Mouse (Mus musculus) adrenal gland, adult 18-20 months (tissue): ENCODE results near the gene Ube2u. TPM values are rescaled to one million over a fixed set of nuclear protein-coding genes. Genes with fewer than 3 reads are reported as not detected.
A peak's percentile ranks its signal among the peaks of the same experiment; 100 is the strongest.
"Not testable (repeated sequence)": the region's sequence is repeated elsewhere in the genome, so short reads cannot be mapped to it uniquely, and the experiment has no call there.

ENCODE experiments used
- DNase-seq, 2 experiments: peaks; one replicate each; pipeline ENCODE4 v3.0.0; 2021 to 2022; ENCODE audit warnings: low spot score in 2 of 2
- long read RNA-seq, 2 experiments: library from polyadenylated mRNA; stranded (forward); transcript quantifications; one replicate each; pipeline ENCODE4 v2.0.0; 2021
- total RNA-seq, 2 experiments: library from RNA; stranded (reverse); gene quantifications; 1 replicate in 1 of 2; 2 replicates in 1 of 2; pipeline ENCODE4 v1.2.3; 2021

Ube2u gene
- not detected for total RNA-seq
- long read RNA-seq, experiment 1: 0 reads
- long read RNA-seq, experiment 2: 0 reads

DNA sequence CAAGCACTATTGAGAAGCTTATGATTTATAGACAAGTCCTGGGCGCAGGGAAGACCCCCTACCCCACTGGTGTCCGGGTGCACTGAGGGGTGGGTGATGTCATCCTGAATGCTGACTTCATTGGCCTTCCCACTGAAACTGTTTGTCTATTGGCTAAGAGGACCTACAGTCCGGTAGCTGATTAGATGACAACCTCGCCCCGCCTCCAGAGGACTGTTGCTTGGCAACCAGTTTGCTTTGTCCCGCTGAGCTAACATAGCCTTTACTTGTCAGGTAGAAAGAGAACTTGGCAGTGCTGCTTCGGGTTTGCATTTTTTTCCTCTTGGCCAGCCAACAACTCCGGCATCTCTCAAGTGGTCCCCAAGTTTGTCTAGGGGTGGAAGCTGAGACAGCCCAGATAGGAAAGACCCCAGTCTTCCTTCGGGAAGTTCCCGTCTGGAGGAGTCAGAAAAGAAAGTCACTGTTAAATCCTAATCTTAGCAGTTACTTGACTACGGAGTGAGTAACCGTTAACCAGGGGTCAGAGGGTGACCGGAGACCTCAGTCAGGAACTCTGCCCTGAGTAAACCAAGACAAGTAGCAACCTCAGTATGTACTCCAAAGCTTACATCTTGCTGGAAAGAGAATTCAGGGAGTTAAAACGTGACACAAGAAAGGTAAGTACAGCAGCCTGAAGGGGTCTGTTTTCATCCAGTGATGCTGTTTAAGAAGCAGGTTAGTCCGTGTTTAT, at the start of gene Ube2u:
Gene Ube2u, plus strand, starts transcription at position 258 of the 730 bp plus-strand sequence.
- peak; percentile 23 to 27 for DNase-seq

DNA sequence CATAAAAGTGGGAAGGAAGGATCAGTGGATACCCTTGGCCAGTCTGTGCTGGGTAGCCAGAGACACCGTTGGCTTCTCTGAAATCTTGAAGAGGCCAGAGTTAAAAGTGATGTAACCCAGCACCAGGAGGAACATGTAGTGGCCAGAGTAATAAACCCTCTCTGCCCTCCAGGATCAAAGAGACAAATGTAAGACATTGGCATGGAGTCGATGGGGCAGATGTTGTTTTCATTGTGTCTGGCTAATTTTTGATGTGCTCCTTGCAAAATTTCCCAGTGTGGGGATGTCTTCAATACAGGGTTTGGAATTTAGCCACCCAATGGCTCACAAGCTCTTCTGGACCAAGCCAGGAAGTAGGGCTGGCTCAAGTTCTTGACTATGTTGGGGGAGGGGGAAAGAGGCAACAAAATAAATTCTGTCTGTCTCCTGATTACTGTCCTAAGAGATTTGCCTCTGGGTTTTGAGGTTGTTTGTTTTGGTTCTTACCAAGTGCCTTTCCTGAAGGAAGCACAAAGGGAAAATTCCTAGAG, 49.2 kb upstream of the Ube2u start:
- no peak for DNase-seq

DNA sequence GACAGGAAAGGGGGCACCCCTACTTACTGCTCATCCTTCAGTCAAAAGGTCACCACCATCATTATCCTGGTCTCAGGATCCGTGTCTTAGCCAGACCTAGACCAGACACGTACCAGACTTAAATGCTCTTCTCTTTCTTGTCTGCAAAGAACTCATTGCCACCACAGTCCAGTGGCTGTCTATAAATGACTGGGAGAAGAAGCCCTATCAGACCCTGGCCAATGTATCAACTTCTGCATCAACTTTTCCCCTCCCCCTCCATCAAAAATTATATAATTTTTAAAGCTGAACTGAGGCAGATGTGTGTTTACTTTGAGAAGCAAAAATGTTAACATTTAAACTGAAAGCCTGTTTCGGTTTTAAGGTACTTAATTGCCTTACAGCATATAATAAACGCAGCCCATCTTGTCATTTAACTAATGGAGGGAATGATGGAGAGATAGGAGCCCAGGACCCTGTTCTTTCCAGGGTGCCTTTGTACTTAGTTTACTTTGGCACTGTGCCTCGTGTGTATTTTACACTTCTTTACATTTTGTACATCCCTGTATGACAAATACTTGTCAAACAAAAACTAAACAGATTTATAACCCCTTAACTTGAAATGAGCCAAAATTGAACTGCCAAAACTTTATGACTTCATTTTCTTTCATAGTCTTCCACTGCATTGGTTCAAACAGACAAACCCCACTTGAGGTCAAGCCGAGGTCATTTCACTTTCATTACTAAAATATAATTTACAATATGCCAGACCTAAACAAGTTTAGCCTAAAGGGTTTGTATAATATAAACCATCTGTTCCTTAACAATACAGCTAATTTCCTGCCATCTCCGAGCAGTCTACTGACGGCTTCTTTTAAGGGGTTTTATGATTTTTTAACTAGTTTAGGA, 43.1 kb upstream of the Ube2u start:
- DNase-seq: no peak

DNA sequence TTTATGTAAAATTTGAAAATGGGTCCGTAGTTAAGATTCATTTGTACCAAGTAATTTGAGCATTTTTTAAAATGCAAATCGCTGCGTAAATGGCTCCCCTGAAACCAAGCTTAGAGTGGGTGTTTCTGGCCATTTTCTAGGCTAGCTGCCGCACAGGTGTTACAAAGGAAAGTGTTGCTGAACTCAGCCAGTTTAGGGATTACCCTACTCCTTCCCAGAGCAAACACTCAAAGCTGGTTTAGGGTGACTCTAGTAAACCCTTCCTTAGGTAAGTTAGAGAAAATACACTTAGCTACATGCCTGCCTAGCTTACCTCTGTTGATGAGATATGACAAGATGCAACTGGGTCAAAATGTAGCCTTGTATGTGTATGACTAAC, 42.5 kb upstream of the Ube2u start:
- DNase-seq: no peak

DNA sequence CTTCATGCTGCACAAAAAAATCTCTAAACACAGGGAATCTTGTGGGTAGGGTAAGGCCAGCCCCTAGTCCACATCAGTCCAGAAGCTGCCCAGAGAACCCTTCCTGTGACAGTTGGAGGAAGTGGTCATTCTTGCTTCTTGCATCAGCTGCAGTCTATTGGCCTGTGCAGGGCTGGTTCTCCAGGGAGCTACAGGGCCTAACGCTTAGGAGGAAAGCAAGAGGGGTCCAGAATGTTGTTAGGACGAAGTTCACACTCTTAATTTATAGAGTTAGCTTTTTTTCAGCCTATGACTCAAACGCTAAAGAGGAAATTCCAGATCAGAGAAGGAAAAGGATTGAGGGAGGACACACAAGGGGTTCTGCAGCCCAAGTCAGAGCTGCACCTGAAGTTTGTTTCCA, 31.8 kb upstream of the Ube2u start:
- no peak for DNase-seq

DNA sequence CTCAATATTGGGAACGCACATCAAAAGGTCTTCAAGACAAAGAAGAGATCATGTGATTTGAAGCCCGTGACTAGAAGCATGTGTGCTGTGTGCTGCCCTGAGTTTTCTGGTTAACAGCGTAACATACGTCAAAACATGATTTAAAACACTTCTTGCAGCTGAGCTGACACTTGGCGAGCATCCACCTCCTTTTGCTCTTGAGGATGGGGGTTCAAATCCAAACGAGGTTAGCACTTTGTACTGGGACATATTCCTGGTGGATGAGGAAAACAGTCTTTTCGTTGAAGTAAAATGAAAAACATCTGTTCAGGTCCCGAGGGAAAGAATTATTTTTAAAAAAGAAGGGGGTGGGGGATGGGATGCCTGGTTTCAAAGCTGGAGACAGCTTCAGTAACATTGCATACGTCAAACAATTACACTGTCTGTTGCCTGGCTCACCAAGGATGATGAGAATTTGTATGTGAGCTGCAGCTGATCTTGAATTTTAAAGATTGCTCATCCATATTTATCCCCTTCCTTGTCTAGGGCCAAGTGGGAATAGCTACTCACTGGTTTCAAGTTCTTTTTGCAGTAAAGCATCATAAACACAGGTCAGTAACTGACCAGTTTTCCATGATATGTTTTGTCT, 16.0 kb upstream of the Ube2u start:
- no peak for DNase-seq

DNA sequence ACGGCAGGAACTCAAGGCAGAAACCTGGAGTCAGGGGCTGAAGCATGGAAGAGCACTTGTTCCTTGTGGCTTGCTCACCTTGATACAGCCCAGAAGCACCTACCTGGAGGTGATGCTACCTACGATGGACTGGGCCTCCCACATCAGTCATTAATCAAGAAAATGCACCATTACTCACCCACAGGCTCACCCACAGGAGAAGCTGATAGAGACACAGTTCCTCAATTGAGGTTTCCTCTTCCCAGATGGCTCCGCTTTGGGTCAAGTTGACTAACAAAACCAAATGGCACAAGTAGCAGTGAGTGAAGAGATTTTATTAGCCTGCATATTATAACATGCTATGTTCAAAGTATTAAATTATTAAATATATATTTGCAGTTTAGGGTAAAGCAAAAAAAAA, 9.8 kb downstream of the Ube2u start:
- no peak for DNase-seq

DNA sequence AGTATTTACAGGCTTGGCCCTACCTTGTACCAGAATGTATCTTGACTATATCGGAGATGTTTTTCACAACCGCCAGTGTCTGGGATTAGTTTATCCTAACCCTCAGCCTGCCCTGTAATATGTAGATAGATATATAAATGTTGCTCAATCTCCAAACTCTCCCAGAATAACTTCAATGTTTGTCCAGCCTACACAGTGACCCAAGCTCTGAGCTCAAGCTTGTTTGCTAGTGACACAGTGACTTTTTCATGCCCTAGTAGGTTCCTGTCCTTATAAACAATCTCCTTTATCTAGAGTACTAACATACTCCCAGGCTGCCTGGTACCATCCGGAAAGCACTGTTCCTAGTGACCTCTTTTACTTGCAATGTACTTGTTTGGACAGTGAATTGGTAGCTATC, 16.5 kb downstream of the Ube2u start:
- no peak for DNase-seq

DNA sequence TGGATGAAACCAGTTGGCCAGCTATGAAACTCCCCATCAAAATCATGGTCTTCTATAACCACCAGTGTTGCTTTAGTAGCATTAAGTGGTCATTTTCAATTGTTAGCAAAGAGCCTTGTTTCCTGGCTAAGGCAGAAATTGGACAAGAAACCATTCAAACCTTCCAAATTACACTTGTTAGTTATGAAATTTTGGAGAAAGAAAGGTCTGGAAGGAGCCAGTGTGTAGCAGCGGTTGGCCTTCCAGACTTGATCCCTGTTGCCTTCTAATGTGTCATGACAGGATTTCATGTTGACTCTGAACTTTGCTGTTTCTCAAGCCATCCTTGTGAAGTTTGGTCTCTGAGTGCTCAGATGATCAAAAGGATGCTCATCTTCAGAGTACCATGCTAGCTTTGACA, 17.9 kb downstream of the Ube2u start:
- no peak for DNase-seq

DNA sequence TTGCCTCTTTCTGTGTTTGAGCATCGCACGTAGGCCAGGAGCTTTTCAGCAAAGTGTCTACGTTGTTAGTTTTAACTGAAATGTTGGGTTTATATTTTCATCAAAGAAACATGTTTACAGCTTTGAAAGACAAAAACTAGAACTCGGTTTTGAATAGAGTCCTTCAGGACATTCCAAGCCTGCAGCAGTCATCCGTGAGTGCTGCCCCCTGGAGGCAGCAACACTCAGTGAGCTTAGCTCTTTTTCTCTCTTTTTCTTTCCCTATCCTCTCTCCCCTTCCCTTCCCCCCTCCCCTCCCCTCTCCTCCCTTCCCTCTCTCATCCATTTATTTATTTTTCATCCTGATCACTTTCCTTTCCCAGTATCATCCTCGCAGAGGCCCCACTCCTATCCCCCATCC, 19.5 kb downstream of the Ube2u start:
- DNase-seq: peak; percentile 26 to 39

DNA sequence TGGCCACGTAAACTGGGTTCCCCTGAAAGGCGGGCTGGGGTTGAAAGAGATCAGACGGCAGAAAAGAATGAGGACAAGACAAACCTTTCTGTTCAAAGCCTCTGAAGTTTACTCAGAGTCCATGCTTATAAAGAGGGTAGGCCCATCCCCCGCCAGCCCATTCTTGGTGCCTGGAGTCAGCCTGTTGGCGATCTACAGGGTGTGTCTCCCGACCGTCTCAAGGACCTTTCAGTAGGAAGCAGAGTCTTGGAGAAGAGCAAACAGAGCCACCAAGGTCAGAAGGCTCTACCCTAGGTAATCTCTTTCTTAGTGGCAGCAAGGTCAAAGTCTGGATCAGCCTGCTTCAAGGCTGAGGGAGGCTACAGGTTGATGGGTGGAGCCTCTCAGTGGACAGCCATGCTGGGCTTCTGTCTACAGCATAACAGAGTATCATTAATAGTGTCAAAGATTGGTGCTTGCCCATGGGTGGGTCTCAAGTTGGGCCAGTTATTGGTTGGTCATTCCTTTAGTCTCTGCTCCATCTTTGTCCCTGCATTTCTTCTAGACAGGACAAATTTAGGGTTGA, 20.5 kb downstream of the Ube2u start:
- DNase-seq: not testable (repeated sequence)

DNA sequence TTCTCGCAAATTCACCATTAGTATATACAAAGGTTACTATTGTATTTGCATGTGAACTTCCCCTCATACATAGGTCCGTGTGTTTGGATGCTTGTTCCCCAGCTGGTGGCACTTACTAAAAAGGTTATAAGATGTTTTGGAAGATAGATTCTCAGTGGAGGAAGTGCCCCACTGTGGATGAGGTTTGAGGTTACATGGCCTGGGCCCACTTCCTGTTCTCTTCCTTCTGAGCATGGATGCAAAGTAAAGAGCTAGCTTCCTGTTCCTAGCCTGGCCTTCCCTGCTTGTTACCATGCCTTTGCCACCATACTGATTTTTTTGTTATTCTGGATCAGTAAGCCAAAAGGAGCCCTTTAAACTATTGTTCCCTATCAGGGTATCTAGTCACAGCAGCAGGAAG, 24.7 kb downstream of the Ube2u start:
- DNase-seq: no peak

DNA sequence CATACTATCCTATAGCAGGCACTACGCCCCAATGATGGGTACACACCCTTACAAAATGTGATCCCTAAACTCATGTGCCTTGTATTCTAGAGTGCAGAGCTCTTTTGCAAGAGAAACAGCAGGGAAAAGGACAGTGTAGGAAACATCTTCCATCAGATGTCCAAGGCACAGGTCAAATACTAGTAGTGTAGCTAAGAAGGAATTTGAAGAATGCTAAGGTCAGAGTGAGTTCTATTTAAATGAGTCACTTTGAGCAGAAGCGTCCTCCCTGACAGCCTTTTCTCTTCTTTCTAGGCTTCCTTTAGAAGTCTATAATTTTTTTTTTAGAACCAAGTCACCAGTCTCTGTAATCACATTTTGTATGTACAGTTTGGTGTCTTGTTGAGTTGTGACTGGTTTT, 39.0 kb downstream of the Ube2u start:
- no peak for DNase-seq

DNA sequence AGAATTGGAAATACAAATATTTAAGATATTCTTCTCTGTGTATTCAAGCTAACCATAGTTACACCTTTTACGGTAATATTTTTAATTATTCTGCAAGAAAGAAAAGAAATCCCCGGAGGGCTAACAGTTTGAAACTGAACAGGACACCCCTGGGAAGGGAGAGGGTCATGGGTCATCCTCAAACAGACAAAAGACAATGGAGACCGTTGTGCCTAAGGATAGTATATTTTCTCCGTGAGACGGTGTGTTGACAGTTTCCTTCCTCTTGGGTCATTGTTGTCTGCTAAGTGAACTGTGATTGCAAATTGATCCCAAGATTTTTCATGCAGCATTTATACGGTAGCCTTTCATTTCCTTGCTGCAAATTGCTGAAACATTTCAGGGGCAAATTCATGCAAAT, 43.9 kb downstream of the Ube2u start:
- no peak for DNase-seq

DNA sequence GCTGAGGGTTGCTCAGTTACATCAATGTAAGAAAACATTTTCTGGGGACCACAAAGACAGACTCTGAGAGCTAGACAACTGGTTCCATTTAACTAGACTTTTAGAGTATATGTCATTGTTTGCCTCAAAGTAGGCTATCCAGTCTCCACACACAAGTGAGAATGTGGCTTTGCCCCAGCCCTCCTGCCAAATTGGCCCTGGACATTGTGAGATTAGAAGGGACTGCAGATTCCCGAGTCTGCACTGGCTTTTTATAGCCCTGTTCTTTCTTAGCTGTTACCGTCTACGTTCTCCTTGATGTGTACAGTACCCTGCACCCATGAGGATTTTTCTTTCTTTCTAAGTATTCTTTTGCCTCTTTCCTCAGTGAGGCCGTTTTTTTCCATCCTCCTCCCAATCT, 46.1 kb downstream of the Ube2u start:
- DNase-seq: no peak

DNA sequence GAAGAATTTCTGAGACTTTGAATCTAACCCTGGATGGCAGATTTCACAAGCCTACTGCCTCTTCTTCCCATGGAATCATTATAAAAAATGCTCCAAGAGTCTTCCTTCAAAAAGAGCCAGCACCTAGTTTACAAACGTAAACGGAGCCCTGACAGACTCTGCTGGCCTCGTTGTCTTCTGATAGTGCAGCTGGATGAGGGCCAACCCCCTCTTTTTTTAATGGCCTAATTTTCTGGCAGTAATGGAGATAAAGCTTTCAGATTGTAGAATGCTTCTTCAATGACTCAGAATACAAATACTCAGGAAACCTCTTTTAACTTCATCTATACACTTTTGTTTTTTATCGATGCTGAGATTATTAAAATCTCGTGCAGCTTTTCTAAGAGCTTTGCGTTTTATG, 47.6 kb downstream of the Ube2u start:
- peak; percentile 31 to 41 for DNase-seq

DNA sequence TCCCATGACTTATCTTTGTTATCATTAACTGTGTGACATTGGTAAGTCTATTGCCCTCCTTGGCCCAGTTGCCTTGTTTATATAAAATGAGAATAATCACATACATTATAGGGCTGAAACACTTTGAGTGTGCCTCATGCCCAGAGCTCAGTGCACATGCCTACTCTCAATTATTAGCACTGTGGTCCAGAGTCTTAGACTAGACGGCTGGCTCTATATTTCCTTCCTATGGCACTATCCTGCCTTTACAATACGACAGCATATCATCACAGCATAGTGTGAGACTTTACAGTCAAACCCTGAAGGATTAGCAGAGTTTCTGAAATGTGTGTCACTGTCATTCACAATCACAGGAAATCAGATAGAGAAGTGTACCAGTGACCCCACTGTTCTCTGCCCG, 48.4 kb downstream of the Ube2u start:
- DNase-seq: no peak

DNA sequence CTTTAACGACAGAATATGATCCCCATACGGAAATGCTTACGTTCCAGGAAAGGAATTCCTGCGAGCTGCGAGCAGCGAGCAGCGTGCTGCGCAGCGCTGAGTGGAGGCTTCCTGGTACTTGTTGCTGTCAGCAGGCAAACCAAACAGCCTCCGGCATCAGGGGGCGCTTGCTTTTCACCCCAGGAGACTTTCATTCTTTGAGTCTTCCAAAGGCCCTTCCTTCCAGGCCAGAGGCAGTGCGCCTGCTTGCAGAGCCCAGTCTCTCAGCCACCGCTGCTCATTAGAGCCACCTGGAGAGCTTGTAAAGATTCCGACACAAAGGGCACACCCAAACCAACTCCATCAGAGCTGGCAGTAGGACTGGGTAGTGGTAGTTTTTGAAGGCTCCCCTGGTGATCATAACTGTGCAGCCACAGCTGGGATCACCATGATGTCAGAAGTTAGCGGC, 48.9 kb downstream of the Ube2u start:
- DNase-seq: no peak

DNA sequence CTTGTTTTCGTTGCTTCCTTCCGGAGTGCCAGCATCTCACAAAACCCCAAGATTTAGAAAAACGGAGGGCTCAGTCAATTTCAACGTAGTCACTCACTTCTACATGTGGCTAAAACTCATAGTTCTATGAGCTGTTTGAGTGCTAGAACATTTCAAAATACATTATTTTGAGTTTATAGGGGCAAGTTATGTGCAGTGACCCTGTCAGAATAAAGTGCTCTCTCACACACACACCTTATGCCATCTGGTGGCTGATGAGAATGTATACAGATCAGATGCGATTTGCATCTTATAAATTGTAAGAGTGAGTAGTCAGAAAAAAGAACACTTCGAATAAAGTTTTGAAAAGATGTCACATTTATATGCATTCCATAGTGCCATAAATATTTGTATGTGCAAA, 55.0 kb downstream of the Ube2u start:
- no peak for DNase-seq

DNA sequence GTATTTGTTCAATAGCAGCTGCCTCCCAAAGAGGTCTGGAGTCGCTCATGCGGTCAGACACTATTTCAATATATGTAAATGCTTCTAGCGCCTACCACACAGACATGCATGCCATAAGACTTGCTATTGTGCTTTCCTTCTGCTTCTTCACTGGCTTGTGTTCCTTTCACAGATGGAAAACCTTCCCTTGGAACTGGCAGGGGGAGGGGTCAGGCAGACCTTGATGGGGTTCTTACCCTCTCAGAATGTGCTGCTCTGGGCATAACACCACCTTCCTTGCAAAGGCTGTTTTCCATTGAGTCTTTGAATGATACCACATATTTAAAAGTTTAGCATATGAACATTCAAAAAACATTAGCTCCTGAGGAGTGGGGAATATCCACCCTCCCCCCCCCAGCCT, 56.3 kb downstream of the Ube2u start:
- no peak for DNase-seq

DNA sequence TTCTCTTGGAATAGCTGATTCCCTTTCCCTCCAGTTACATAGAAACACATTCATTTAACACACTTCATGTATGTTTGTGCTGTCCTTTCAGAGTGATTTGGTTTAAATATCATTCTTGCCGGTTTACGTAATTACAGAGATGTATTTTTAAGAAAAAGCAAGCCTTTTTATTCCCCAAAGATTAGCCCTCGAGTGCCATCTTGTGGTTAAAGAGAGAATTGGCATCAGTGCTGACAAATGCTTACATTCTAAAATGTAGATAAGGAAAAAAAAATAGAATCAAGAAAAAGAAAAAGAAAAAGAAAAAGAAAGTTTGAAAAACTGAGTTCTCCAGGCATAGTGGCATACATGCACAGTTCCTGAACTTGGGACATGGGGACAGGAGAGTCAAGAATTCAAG, 59.2 kb downstream of the Ube2u start:
- DNase-seq: peak in 1 of 2 experiments; percentile 25
